Mouse (Mus musculus): Measurements from ENCODE around the gene Ahnak2. TPM values are rescaled to one million over a fixed set of nuclear protein-coding genes. Genes with fewer than 3 reads are reported as not detected.

Gene Ahnak2
- polyA plus RNA-seq, 1 experiment from 2014 or later: 0.07 TPM

DNA sequence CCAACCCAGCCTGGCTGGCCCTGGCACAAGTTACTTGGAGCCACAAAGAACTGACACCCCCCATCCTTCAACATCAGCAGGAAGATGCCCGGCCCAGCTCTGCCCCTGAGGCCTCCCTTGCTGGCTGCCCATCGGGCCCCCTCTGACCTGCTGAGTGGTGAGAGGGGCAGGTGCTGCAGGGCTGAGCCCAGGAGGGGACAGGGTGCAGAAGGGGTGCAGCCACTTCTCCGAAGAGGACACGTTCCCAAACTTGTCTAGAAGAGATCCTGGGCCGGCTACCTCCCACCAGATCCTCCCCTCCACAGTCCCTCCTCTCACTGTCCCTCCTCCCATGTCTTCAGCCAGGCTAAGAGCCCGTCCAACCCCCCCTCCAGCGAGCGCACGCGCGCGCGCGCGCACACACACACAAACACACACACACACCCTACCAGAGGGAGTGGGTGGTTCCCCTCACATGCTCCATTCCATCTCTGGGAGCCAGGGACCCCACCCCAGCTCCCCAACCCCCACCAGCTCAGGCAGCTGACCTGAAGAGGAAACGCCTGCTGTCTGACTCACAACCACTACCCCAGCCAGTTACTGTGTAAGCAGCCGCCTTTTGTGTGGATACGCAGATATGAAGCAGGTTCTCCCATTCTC lies 6.9 kb downstream of the Ahnak2 start:
- Histone ChIP-seq H3K9ac (ENCODE audit: low read length) (no peak overlapping the region), H3K36me3 (ENCODE audit: control insufficient read depth, insufficient read depth, low read length) (no peaks in the 10 kb centered on the region), H3K27me3 (ENCODE audit: control insufficient read depth, insufficient read depth, low read length) (peaks cover under 1% of the 10 kb centered on the region), H3K9me3 (ENCODE audit: control insufficient read depth, low read length) (no peaks in the 10 kb centered on the region), H3K27ac (ENCODE audit: low read depth, low read length) (no peak overlapping the region), H3K4me1 (ENCODE audit: control insufficient read depth, insufficient read depth, low read length) (no peaks in the 10 kb centered on the region), H3K4me3 (ENCODE audit: low read depth, low read length) (no peak overlapping the region), H3K4me2 (no peak overlapping the region)
- DNase-seq (ENCODE audit: low spot score, missing footprints): no peak
- no peak for ATAC-seq (ENCODE audit: low FRiP score)
- WGBS: 63% methylated on average over 18 of the region's 18 CpGs

DNA sequence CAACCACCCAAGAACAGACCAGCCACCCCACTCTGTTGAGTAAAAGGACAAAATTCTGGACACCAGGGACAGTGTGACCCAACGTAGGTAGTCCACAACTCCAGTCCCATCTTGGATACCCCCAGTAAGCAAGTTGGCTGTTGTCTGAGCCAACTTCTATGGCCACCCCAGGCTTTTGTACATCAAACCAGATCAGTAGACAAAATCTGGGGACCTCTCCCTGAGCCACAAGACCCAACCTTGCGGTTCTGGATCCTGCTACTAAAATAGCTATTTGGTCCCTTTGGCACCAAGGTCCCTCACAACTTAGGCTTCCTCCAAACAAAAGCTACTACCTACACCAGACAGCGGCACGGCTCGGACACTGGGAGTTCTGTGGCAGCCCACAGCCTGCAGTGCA lies 7.5 kb downstream of the Ahnak2 start:
- DNase-seq (ENCODE audit: low spot score, missing footprints): no peak
- Histone ChIP-seq H3K4me1 (ENCODE audit: control insufficient read depth, insufficient read depth, low read length) (no peaks in the 10 kb centered on the region), H3K4me2 (no peak overlapping the region), H3K27ac (ENCODE audit: low read depth, low read length) (no peak overlapping the region), H3K9ac (ENCODE audit: low read length) (no peak overlapping the region), H3K36me3 (ENCODE audit: control insufficient read depth, insufficient read depth, low read length) (no peaks in the 10 kb centered on the region), H3K4me3 (ENCODE audit: low read depth, low read length) (no peak overlapping the region), H3K27me3 (ENCODE audit: control insufficient read depth, insufficient read depth, low read length) (no peaks in the 10 kb centered on the region; the same call in 1 of the 2 replicates), H3K9me3 (ENCODE audit: control insufficient read depth, low read length) (no peaks in the 10 kb centered on the region)
- 85% methylated on average over 5 of the region's 5 CpGs for WGBS
- no peak for ATAC-seq (ENCODE audit: low FRiP score)

DNA sequence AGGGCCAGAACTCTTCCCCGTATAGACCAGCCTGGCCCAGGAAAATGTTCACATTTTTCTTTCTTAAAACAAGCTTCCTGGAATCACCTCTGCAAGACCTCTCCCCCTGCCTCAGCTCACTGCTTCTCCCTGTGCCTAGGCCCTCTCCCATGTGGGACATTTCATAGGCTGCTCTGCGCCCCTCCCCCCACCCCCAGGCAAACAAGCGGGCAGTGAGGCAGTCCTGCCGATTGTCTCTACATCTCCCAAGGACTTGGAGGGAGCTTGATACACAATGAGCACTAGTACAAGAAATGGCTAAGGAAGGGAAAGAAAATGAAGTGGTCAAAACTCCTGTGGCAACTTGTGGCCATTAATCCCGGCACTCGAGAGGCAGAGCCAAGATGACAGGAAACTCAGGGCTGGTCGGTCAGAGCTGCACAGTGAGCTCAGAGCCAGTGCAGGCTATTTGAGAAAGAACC lies 8.1 kb downstream of the Ahnak2 start:
- no peak overlapping the region for H3K4me2 ChIP-seq
- H3K9me3 ChIP-seq (ENCODE audit: control insufficient read depth, low read length): no peaks in the 10 kb centered on the region
- no peaks in the 10 kb centered on the region for H3K36me3 ChIP-seq (ENCODE audit: control insufficient read depth, insufficient read depth, low read length)
- WGBS: 33% methylated on average over 7 of the region's 7 CpGs
- no peak for DNase-seq (ENCODE audit: low spot score, missing footprints)
- no peaks in the 10 kb centered on the region for H3K4me1 ChIP-seq (ENCODE audit: control insufficient read depth, insufficient read depth, low read length)
- H3K27me3 ChIP-seq (ENCODE audit: control insufficient read depth, insufficient read depth, low read length): no peaks in the 10 kb centered on the region; the same call in 1 of the 2 replicates
- no peak for ATAC-seq (ENCODE audit: low FRiP score)
- no peak overlapping the region for H3K9ac ChIP-seq (ENCODE audit: low read length)
- no peak overlapping the region for H3K27ac ChIP-seq (ENCODE audit: low read depth, low read length)
- no peak overlapping the region for H3K4me3 ChIP-seq (ENCODE audit: low read depth, low read length)

DNA sequence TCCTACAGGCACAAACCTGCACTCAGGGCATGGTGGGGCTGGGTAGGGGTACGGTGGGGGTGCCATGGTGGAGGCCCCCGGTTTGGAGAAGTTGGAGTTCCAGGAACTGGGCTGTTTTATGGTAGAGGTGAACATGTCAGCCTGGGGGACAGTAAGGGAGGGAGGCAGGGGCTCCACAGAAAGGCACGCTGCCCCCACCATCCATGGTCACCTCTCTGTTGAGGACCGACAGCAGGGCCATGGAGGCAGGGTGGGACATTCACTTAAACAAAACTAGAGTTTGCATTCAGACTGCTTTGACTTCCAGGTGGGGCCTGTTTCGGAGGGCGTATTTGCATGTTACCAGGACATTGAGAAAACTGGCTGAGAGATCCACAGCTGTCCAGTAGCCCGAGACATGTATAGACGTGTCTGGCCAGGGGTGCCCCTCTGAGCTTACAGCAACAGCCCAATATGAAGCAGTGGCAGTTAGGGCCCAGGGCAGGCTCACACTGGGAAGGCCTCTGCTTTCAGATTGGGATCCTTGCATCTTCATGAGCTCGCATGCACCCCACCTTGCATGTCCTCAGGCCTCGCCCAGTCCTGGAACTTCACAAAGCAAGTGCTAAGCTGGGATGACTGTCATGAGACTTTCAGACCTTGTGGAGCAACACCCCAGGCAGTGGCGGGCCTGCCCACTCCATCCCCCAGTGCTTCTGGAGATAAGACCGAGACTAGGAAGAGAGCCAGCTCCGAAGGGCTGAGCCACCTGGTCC lies 8.7 kb downstream of the Ahnak2 start:
- H3K27me3 ChIP-seq (ENCODE audit: control insufficient read depth, insufficient read depth, low read length): no peaks in the 10 kb centered on the region; the same call in 1 of the 2 replicates
- no peaks in the 10 kb centered on the region for H3K36me3 ChIP-seq (ENCODE audit: control insufficient read depth, insufficient read depth, low read length)
- H3K27ac ChIP-seq (ENCODE audit: low read depth, low read length): no peak overlapping the region
- H3K4me3 ChIP-seq (ENCODE audit: low read depth, low read length): no peak overlapping the region
- no peaks in the 10 kb centered on the region for H3K4me1 ChIP-seq (ENCODE audit: control insufficient read depth, insufficient read depth, low read length)
- no peaks in the 10 kb centered on the region for H3K9me3 ChIP-seq (ENCODE audit: control insufficient read depth, low read length)
- no peak for DNase-seq (ENCODE audit: low spot score, missing footprints)
- ATAC-seq (ENCODE audit: low FRiP score): no peak
- H3K9ac ChIP-seq (ENCODE audit: low read length): no peak overlapping the region
- H3K4me2 ChIP-seq: no peak overlapping the region
- WGBS: 75% methylated on average over 13 of the region's 13 CpGs

DNA sequence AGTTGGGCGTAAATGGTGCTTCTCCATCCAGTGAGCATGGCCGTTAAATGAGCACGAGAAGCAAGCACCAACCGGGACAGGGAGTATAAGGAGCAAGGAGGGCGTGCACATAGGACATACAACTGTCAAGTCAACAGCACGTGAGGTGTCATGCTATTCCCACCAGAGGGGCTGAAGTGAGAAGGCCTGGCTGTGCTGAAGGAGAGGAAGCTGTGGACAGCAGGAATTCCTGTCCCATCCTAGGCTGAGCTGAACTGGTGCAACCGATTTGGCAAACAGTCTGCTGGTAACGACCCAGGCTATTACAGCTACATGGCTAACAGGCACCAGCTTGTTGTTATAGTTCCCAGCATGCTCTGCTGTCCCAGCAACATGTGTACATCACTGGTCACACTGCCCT lies 11.4 kb downstream of the Ahnak2 start:
- no peak overlapping the region for H3K4me2 ChIP-seq
- H3K9me3 ChIP-seq (ENCODE audit: control insufficient read depth, low read length): no peaks in the 10 kb centered on the region; the same call in 1 of the 2 replicates
- H3K27ac ChIP-seq (ENCODE audit: low read depth, low read length): no peak overlapping the region
- no peaks in the 10 kb centered on the region for H3K36me3 ChIP-seq (ENCODE audit: control insufficient read depth, insufficient read depth, low read length)
- H3K27me3 ChIP-seq (ENCODE audit: control insufficient read depth, insufficient read depth, low read length): no peaks in the 10 kb centered on the region
- H3K9ac ChIP-seq (ENCODE audit: low read length): no peak overlapping the region
- DNase-seq (ENCODE audit: low spot score, missing footprints) (no peak), ATAC-seq (ENCODE audit: low FRiP score) (no peak)
- no peak overlapping the region for H3K4me3 ChIP-seq (ENCODE audit: low read depth, low read length)
- H3K4me1 ChIP-seq (ENCODE audit: control insufficient read depth, insufficient read depth, low read length): no peaks in the 10 kb centered on the region
- WGBS: 83% methylated on average over 8 of the region's 8 CpGs

DNA sequence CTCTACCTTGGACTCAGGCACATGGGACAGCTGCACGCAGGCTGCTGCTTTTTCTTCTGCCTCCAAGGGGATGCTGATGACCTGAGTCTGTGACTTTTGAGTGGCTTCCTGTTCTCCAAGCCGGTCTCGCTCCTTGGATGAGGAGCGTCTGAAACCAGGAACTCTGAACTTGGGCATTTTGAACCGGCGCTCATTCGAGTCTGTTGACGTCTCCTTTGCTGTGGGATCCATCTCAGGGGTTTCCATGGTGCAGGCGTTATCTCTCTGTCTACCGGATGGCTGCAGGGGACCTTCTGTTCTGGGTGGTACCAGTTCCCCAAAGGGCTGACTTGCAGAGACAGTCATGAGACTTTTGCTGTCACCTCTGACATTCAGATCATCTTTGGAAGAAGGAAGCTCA lies 28.0 kb downstream of the Ahnak2 start:
- H3K27me3 ChIP-seq (ENCODE audit: control insufficient read depth, insufficient read depth, low read length): no peaks in the 10 kb centered on the region
- H3K9me3 ChIP-seq (ENCODE audit: control insufficient read depth, low read length): no peaks in the 10 kb centered on the region
- no peaks in the 10 kb centered on the region for H3K36me3 ChIP-seq (ENCODE audit: control insufficient read depth, insufficient read depth, low read length)
- 91% methylated on average over 10 of the region's 10 CpGs for WGBS
- H3K9ac ChIP-seq (ENCODE audit: low read length): no peak overlapping the region
- H3K4me1 ChIP-seq (ENCODE audit: control insufficient read depth, insufficient read depth, low read length): no peaks in the 10 kb centered on the region
- no peak for DNase-seq (ENCODE audit: low spot score, missing footprints)
- no peak overlapping the region for H3K4me2 ChIP-seq
- H3K4me3 ChIP-seq (ENCODE audit: low read depth, low read length): no peak overlapping the region
- no peak for ATAC-seq (ENCODE audit: low FRiP score)
- H3K27ac ChIP-seq (ENCODE audit: low read depth, low read length): no peak overlapping the region

DNA sequence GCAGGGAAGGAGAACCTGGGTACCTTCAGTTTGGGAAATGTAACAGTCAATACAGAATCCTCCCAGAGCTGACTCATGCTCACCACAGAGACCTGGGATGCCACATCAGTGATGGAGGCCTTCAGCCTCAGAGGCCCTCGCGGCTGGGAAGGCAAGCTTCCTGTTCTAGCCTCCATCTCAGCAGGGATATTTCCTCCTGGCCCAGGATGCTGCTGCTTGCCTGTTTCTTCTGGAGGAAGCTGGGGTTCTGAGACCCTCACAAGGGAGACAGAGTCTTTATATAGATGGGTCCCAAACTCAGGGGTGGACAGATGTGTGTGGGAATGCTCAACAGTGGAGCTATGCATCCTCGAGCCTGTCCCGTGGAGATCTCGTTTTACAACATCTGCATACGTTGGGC lies 28.4 kb downstream of the Ahnak2 start:
- no peaks in the 10 kb centered on the region for H3K4me1 ChIP-seq (ENCODE audit: control insufficient read depth, insufficient read depth, low read length)

DNA sequence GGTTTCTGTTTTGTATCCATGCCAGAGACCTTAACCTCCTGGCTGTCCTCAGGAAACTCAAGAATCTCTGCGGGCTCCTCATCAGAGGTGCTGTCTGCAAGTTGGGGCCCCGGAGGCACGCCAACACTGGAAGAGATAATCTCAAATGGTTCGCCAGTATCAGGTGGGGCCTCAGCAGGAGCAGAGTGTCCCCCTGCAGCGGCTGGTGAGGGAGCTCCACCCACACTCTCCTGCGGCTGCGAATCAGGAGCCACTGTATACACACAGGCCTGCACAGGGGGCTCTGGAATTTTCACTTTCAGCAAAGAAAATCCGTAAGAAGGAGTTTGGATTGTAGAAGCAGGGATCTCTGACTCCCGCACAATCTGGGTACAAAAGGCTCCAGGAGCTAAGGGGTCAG lies 29.1 kb downstream of the Ahnak2 start:
- 45% methylated on average over 9 of the region's 9 CpGs for WGBS
- no peak overlapping the region for H3K27ac ChIP-seq (ENCODE audit: low read depth, low read length)

More for the DNA sequence above, 28.4 kb downstream of the Ahnak2 start:
- no peak for ATAC-seq (ENCODE audit: low FRiP score)
- DNase-seq (ENCODE audit: low spot score, missing footprints): no peak
- WGBS: 81% methylated on average over 6 of the region's 6 CpGs
- H3K9me3 ChIP-seq (ENCODE audit: control insufficient read depth, low read length): no peaks in the 10 kb centered on the region
- no peak overlapping the region for H3K4me3 ChIP-seq (ENCODE audit: low read depth, low read length)
- no peak overlapping the region for H3K4me2 ChIP-seq
- no peaks in the 10 kb centered on the region for H3K27me3 ChIP-seq (ENCODE audit: control insufficient read depth, insufficient read depth, low read length)
- H3K36me3 ChIP-seq (ENCODE audit: control insufficient read depth, insufficient read depth, low read length): no peaks in the 10 kb centered on the region
- no peak overlapping the region for H3K27ac ChIP-seq (ENCODE audit: low read depth, low read length)
- no peak overlapping the region for H3K9ac ChIP-seq (ENCODE audit: low read length)

DNA sequence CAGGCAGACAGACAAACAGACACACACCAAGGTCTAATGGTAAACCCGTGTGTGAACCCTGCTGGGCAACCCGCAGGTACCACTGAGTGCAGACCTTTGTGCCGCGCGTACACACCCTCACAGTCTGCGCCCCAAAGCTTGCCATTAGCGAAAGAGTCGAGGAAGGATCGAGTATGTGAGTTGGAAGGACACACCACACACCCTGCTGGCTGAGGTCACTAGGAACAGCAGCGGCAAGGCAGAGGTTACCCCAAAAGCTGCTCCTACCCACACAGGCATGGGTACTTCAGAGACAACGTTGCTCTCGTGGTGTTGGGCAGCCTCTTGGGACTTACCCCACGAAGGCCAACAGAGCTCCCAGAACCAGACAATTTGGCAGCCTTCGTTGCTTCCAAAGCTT lies 30.2 kb downstream of the Ahnak2 start:
- H3K27ac ChIP-seq (ENCODE audit: low read depth, low read length): no peak overlapping the region
- H3K9ac ChIP-seq (ENCODE audit: low read length): no peak overlapping the region
- H3K9me3 ChIP-seq (ENCODE audit: control insufficient read depth, low read length): no peaks in the 10 kb centered on the region
- WGBS: 93% methylated on average over 14 of the region's 14 CpGs
- H3K4me2 ChIP-seq: no peak overlapping the region
- H3K36me3 ChIP-seq (ENCODE audit: control insufficient read depth, insufficient read depth, low read length): no peaks in the 10 kb centered on the region
- ATAC-seq (ENCODE audit: low FRiP score) (no peak), DNase-seq (ENCODE audit: low spot score, missing footprints) (no peak)
- H3K4me1 ChIP-seq (ENCODE audit: control insufficient read depth, insufficient read depth, low read length): no peaks in the 10 kb centered on the region
- no peak overlapping the region for H3K4me3 ChIP-seq (ENCODE audit: low read depth, low read length)
- no peaks in the 10 kb centered on the region for H3K27me3 ChIP-seq (ENCODE audit: control insufficient read depth, insufficient read depth, low read length)

More for the DNA sequence above, 29.1 kb downstream of the Ahnak2 start:
- no peak for ATAC-seq (ENCODE audit: low FRiP score)
- Histone ChIP-seq H3K4me3 (ENCODE audit: low read depth, low read length) (no peak overlapping the region), H3K9ac (ENCODE audit: low read length) (no peak overlapping the region), H3K36me3 (ENCODE audit: control insufficient read depth, insufficient read depth, low read length) (no peaks in the 10 kb centered on the region), H3K9me3 (ENCODE audit: control insufficient read depth, low read length) (no peaks in the 10 kb centered on the region), H3K4me2 (no peak overlapping the region), H3K27me3 (ENCODE audit: control insufficient read depth, insufficient read depth, low read length) (no peaks in the 10 kb centered on the region), H3K4me1 (ENCODE audit: control insufficient read depth, insufficient read depth, low read length) (no peaks in the 10 kb centered on the region)
- DNase-seq (ENCODE audit: low spot score, missing footprints): no peak
